Mouse (Mus musculus): ENCODE data around the gene Abhd5. TPM values are rescaled to one million over a fixed set of nuclear protein-coding genes. Genes with fewer than 3 reads are reported as not detected.

Gene Abhd5
- polyA plus RNA-seq, 1 experiment from 2014 or later = 19.5 TPM

- 90% methylated on average over 6 of the region's 6 CpGs for WGBS
- DNase-seq (ENCODE audit: low spot score) (no peak), ATAC-seq (ENCODE audit: insufficient number of reproducible peaks, low FRiP score, low TSS enrichment, low read depth) (no peak)
- Histone ChIP-seq H3K4me3 (ENCODE audit: low read depth, low read length) (no peak overlapping the region), H3K9me3 (ENCODE audit: control insufficient read depth, low read length) (no peaks in the 10 kb centered on the region), H3K27me3 (ENCODE audit: control insufficient read depth, insufficient read depth, low read length) (no peaks in the 10 kb centered on the region), H3K27ac (replicated peaks; ENCODE audit: low read depth, low read length) (no peak overlapping the region), H3K4me1 (ENCODE audit: control insufficient read depth, insufficient read depth, low read length) (no peaks in the 10 kb centered on the region; the same call in 1 of the 2 replicates), H3K4me2 (ENCODE audit: low read depth, severe bottlenecking) (no peak overlapping the region), H3K36me3 (ENCODE audit: control insufficient read depth, insufficient read depth, low read length) (no peaks in the 10 kb centered on the region), H3K9ac (ENCODE audit: low read length) (no peak overlapping the region)
These were observed 37.0 kb upstream of the Abhd5 start for GRCm38 (mm10) chr9:122314386-122314785.

GRCm38 (mm10) chr9:122314942-122315341 lies 36.5 kb upstream of the Abhd5 start:
- Histone ChIP-seq H3K4me1 (ENCODE audit: control insufficient read depth, insufficient read depth, low read length) (no peaks in the 10 kb centered on the region), H3K27me3 (ENCODE audit: control insufficient read depth, insufficient read depth, low read length) (no peaks in the 10 kb centered on the region), H3K36me3 (ENCODE audit: control insufficient read depth, insufficient read depth, low read length) (no peaks in the 10 kb centered on the region), H3K27ac (replicated peaks; ENCODE audit: low read depth, low read length) (no peak overlapping the region), H3K9me3 (ENCODE audit: control insufficient read depth, low read length) (no peaks in the 10 kb centered on the region), H3K9ac (ENCODE audit: low read length) (no peak overlapping the region), H3K4me2 (ENCODE audit: low read depth, severe bottlenecking) (no peak overlapping the region), H3K4me3 (ENCODE audit: low read depth, low read length) (no peak overlapping the region)
- no peak for DNase-seq (ENCODE audit: low spot score)
- no peak for ATAC-seq (ENCODE audit: insufficient number of reproducible peaks, low FRiP score, low TSS enrichment, low read depth)
- 69% methylated on average over 4 of the region's 4 CpGs for WGBS

- 87% methylated on average over 11 of the region's 11 CpGs for WGBS
- no peak overlapping the region for H3K9ac ChIP-seq (ENCODE audit: low read length)
- no peaks in the 10 kb centered on the region for H3K36me3 ChIP-seq (ENCODE audit: control insufficient read depth, insufficient read depth, low read length)
- H3K27ac ChIP-seq (replicated peaks; ENCODE audit: low read depth, low read length) = no peak overlapping the region
- H3K4me3 ChIP-seq (ENCODE audit: low read depth, low read length) = no peak overlapping the region
- H3K4me1 ChIP-seq (ENCODE audit: control insufficient read depth, insufficient read depth, low read length) = no peaks in the 10 kb centered on the region
- H3K9me3 ChIP-seq (ENCODE audit: control insufficient read depth, low read length) = no peaks in the 10 kb centered on the region
- DNase-seq (ENCODE audit: low spot score) (no peak), ATAC-seq (ENCODE audit: insufficient number of reproducible peaks, low FRiP score, low TSS enrichment, low read depth) (no peak)
- no peak overlapping the region for H3K4me2 ChIP-seq (ENCODE audit: low read depth, severe bottlenecking)
- H3K27me3 ChIP-seq (ENCODE audit: control insufficient read depth, insufficient read depth, low read length) = no peaks in the 10 kb centered on the region
These were observed 35.9 kb upstream of the Abhd5 start for GRCm38 (mm10) chr9:122315501-122315900.

GRCm38 (mm10) chr9:122316562-122316961 lies 34.8 kb upstream of the Abhd5 start:
- no peak overlapping the region for H3K4me2 ChIP-seq (ENCODE audit: low read depth, severe bottlenecking)
- no peaks in the 10 kb centered on the region for H3K36me3 ChIP-seq (ENCODE audit: control insufficient read depth, insufficient read depth, low read length)
- H3K9me3 ChIP-seq (ENCODE audit: control insufficient read depth, low read length) = no peaks in the 10 kb centered on the region
- H3K4me3 ChIP-seq (ENCODE audit: low read depth, low read length) = no peak overlapping the region
- ATAC-seq (ENCODE audit: insufficient number of reproducible peaks, low FRiP score, low TSS enrichment, low read depth) (no peak), DNase-seq (ENCODE audit: low spot score) (no peak)
- no peaks in the 10 kb centered on the region for H3K27me3 ChIP-seq (ENCODE audit: control insufficient read depth, insufficient read depth, low read length)
- H3K4me1 ChIP-seq (ENCODE audit: control insufficient read depth, insufficient read depth, low read length) = no peaks in the 10 kb centered on the region
- H3K27ac ChIP-seq (replicated peaks; ENCODE audit: low read depth, low read length) = no peak overlapping the region
- 91% methylated on average over 7 of the region's 7 CpGs for WGBS
- no peak overlapping the region for H3K9ac ChIP-seq (ENCODE audit: low read length)

- H3K27me3 ChIP-seq (ENCODE audit: control insufficient read depth, insufficient read depth, low read length) = no peaks in the 10 kb centered on the region
- 86% methylated on average over 4 of the region's 4 CpGs for WGBS
- no peaks in the 10 kb centered on the region for H3K36me3 ChIP-seq (ENCODE audit: control insufficient read depth, insufficient read depth, low read length)
- no peaks in the 10 kb centered on the region for H3K9me3 ChIP-seq (ENCODE audit: control insufficient read depth, low read length)
- no peak overlapping the region for H3K9ac ChIP-seq (ENCODE audit: low read length)
- DNase-seq (ENCODE audit: low spot score) (no peak), ATAC-seq (ENCODE audit: insufficient number of reproducible peaks, low FRiP score, low TSS enrichment, low read depth) (no peak)
- no peak overlapping the region for H3K4me2 ChIP-seq (ENCODE audit: low read depth, severe bottlenecking)
- no peak overlapping the region for H3K27ac ChIP-seq (replicated peaks; ENCODE audit: low read depth, low read length)
- H3K4me1 ChIP-seq (ENCODE audit: control insufficient read depth, insufficient read depth, low read length) = no peaks in the 10 kb centered on the region
- H3K4me3 ChIP-seq (ENCODE audit: low read depth, low read length) = no peak overlapping the region
These were observed 30.8 kb upstream of the Abhd5 start for GRCm38 (mm10) chr9:122320626-122321025.

- H3K4me3 ChIP-seq (ENCODE audit: low read depth, low read length) = no peak overlapping the region
- H3K9me3 ChIP-seq (ENCODE audit: control insufficient read depth, low read length) = no peaks in the 10 kb centered on the region
- H3K36me3 ChIP-seq (ENCODE audit: control insufficient read depth, insufficient read depth, low read length) = no peaks in the 10 kb centered on the region
- H3K27me3 ChIP-seq (ENCODE audit: control insufficient read depth, insufficient read depth, low read length) = no peaks in the 10 kb centered on the region
- no peak overlapping the region for H3K9ac ChIP-seq (ENCODE audit: low read length)
- WGBS = 72% methylated on average over 3 of the region's 3 CpGs
- no peak overlapping the region for H3K4me2 ChIP-seq (ENCODE audit: low read depth, severe bottlenecking)
- H3K4me1 ChIP-seq (ENCODE audit: control insufficient read depth, insufficient read depth, low read length) = no peaks in the 10 kb centered on the region
- H3K27ac ChIP-seq (replicated peaks; ENCODE audit: low read depth, low read length) = no peak overlapping the region
- no peak for ATAC-seq (ENCODE audit: insufficient number of reproducible peaks, low FRiP score, low TSS enrichment, low read depth)
- no peak for DNase-seq (ENCODE audit: low spot score)
These were observed 29.1 kb upstream of the Abhd5 start for GRCm38 (mm10) chr9:122322356-122322755.

- no peak for DNase-seq (ENCODE audit: low spot score)
- H3K9ac ChIP-seq (ENCODE audit: low read length) = no peak overlapping the region
- H3K4me2 ChIP-seq (ENCODE audit: low read depth, severe bottlenecking) = no peak overlapping the region
- WGBS = 95% methylated on average over 1 of the region's 1 CpGs
- no peak for ATAC-seq (ENCODE audit: insufficient number of reproducible peaks, low FRiP score, low TSS enrichment, low read depth)
- no peaks in the 10 kb centered on the region for H3K27me3 ChIP-seq (ENCODE audit: control insufficient read depth, insufficient read depth, low read length)
- H3K9me3 ChIP-seq (ENCODE audit: control insufficient read depth, low read length) = no peaks in the 10 kb centered on the region
- no peaks in the 10 kb centered on the region for H3K4me1 ChIP-seq (ENCODE audit: control insufficient read depth, insufficient read depth, low read length)
- H3K4me3 ChIP-seq (ENCODE audit: low read depth, low read length) = no peak overlapping the region
- H3K27ac ChIP-seq (replicated peaks; ENCODE audit: low read depth, low read length) = no peak overlapping the region
- H3K36me3 ChIP-seq (ENCODE audit: control insufficient read depth, insufficient read depth, low read length) = no peaks in the 10 kb centered on the region
These were observed 25.4 kb upstream of the Abhd5 start for GRCm38 (mm10) chr9:122325996-122326395.

GRCm38 (mm10) chr9:122328199-122328598 lies 23.2 kb upstream of the Abhd5 start:
- 74% methylated on average over 3 of the region's 3 CpGs for WGBS
- H3K4me1 ChIP-seq (ENCODE audit: control insufficient read depth, insufficient read depth, low read length) = no peaks in the 10 kb centered on the region
- H3K9me3 ChIP-seq (ENCODE audit: control insufficient read depth, low read length) = no peaks in the 10 kb centered on the region
- no peaks in the 10 kb centered on the region for H3K36me3 ChIP-seq (ENCODE audit: control insufficient read depth, insufficient read depth, low read length)
- H3K27me3 ChIP-seq (ENCODE audit: control insufficient read depth, insufficient read depth, low read length) = no peaks in the 10 kb centered on the region
- H3K27ac ChIP-seq (replicated peaks; ENCODE audit: low read depth, low read length) = no peak overlapping the region
- no peak overlapping the region for H3K4me3 ChIP-seq (ENCODE audit: low read depth, low read length)
- H3K9ac ChIP-seq (ENCODE audit: low read length) = no peak overlapping the region
- DNase-seq (ENCODE audit: low spot score) (no peak), ATAC-seq (ENCODE audit: insufficient number of reproducible peaks, low FRiP score, low TSS enrichment, low read depth) (no peak)
- H3K4me2 ChIP-seq (ENCODE audit: low read depth, severe bottlenecking) = no peak overlapping the region

- no peaks in the 10 kb centered on the region for H3K9me3 ChIP-seq (ENCODE audit: control insufficient read depth, low read length)
- DNase-seq (ENCODE audit: low spot score) = no peak
These were observed 14.7 kb upstream of the Abhd5 start for GRCm38 (mm10) chr9:122336677-122337076.

More at GRCm38 (mm10) chr9:122336677-122337076, 14.7 kb upstream of the Abhd5 start:
- 75% methylated on average over 2 of the region's 2 CpGs for WGBS
- no peaks in the 10 kb centered on the region for H3K4me1 ChIP-seq (ENCODE audit: control insufficient read depth, insufficient read depth, low read length)
- H3K4me3 ChIP-seq (ENCODE audit: low read depth, low read length) = no peak overlapping the region
- no peak overlapping the region for H3K27ac ChIP-seq (replicated peaks; ENCODE audit: low read depth, low read length)
- H3K9ac ChIP-seq (ENCODE audit: low read length) = no peak overlapping the region
- H3K4me2 ChIP-seq (ENCODE audit: low read depth, severe bottlenecking) = no peak overlapping the region
- ATAC-seq (ENCODE audit: insufficient number of reproducible peaks, low FRiP score, low TSS enrichment, low read depth) = no peak
- H3K27me3 ChIP-seq (ENCODE audit: control insufficient read depth, insufficient read depth, low read length) = no peaks in the 10 kb centered on the region
- H3K36me3 ChIP-seq (ENCODE audit: control insufficient read depth, insufficient read depth, low read length) = no peaks in the 10 kb centered on the region

All from limb, embryonic 11.5 days (tissue).